Mouse (Mus musculus): ENCODE results near the gene Prrg2. TPM values are rescaled to one million over a fixed set of nuclear protein-coding genes. Genes with fewer than 3 reads are reported as not detected.
"Not testable (repeated sequence)": the region's sequence is repeated elsewhere in the genome, so short reads cannot be mapped to it uniquely, and the experiment has no call there.

Gene Prrg2
- polyA plus RNA-seq, 1 experiment = 18.2 TPM

- no peak for TF ChIP-seq POLR2A (IDR thresholded peaks at IDR 0.05; ENCODE audit: borderline replicate concordance, control insufficient read depth, low read depth, low read length)
- TF ChIP-seq CTCF (IDR thresholded peaks at IDR 0.05; ENCODE audit: control insufficient read depth, insufficient read depth, low read length) = no peak
- no peak overlapping the region for H3K4me3 ChIP-seq (replicated peaks; ENCODE audit: control insufficient read depth, low read depth, low read length)
- no peaks in the 10 kb centered on the region for H3K4me1 ChIP-seq (ENCODE audit: control insufficient read depth, insufficient read depth, low read length)
- WGBS = 95% methylated on average over 8 of the region's 8 CpGs
- H3K27ac ChIP-seq (ENCODE audit: control insufficient read depth, insufficient read depth, low read depth, low read length, poor library complexity) = no peak overlapping the region
Observed at GRCm38 (mm10) chr7:45030857-45031256, 31.6 kb downstream of the Prrg2 start.

DNA sequence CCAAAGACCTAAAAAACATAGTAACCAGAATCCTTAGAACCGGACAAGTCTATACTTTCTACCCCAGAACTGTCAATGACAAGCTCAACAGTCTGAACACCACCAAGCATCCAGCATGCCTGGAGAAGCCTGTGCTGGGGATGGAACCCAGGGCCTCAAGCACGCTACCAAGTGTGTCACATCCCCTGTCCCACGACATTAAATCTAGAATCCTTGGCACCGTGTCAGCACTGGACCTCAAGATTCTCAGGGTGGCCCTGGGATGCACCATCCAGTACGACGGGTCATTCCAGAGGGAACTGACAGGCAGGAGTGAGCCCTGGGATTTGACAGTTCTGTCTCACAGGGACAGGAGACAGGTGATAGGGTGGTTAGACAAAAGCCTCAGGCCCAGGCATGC, 32.5 kb downstream of the Prrg2 start:
- no peak for TF ChIP-seq POLR2A (IDR thresholded peaks at IDR 0.05; ENCODE audit: borderline replicate concordance, control insufficient read depth, low read depth, low read length)
- TF ChIP-seq CTCF (IDR thresholded peaks at IDR 0.05; ENCODE audit: control insufficient read depth, insufficient read depth, low read length) = no peak
- Histone ChIP-seq H3K4me1 (ENCODE audit: control insufficient read depth, insufficient read depth, low read length) (no peaks in the 10 kb centered on the region), H3K27ac (ENCODE audit: control insufficient read depth, insufficient read depth, low read depth, low read length, poor library complexity) (no peak overlapping the region), H3K4me3 (replicated peaks; ENCODE audit: control insufficient read depth, low read depth, low read length) (no peak overlapping the region)
- WGBS = 85% methylated on average over 6 of the region's 6 CpGs

GRCm38 (mm10) chr7:45028351-45028750, 34.1 kb downstream of the Prrg2 start:
- no peak overlapping the region for H3K4me3 ChIP-seq (replicated peaks; ENCODE audit: control insufficient read depth, low read depth, low read length)
- no peak for TF ChIP-seq CTCF (IDR thresholded peaks at IDR 0.05; ENCODE audit: control insufficient read depth, insufficient read depth, low read length)
- 84% methylated on average over 11 of the region's 11 CpGs for WGBS
- no peak overlapping the region for H3K27ac ChIP-seq (ENCODE audit: control insufficient read depth, insufficient read depth, low read depth, low read length, poor library complexity)
- H3K4me1 ChIP-seq (ENCODE audit: control insufficient read depth, insufficient read depth, low read length) = no peaks in the 10 kb centered on the region

- TF ChIP-seq POLR2A (IDR thresholded peaks at IDR 0.05; ENCODE audit: borderline replicate concordance, control insufficient read depth, low read depth, low read length) = no peak
- no peak for TF ChIP-seq CTCF (IDR thresholded peaks at IDR 0.05; ENCODE audit: control insufficient read depth, insufficient read depth, low read length)
- WGBS = 88% methylated on average over 9 of the region's 9 CpGs
- no peak overlapping the region for H3K27ac ChIP-seq (ENCODE audit: control insufficient read depth, insufficient read depth, low read depth, low read length, poor library complexity)
Observed at GRCm38 (mm10) chr7:45027761-45028160, 34.7 kb downstream of the Prrg2 start.

DNA sequence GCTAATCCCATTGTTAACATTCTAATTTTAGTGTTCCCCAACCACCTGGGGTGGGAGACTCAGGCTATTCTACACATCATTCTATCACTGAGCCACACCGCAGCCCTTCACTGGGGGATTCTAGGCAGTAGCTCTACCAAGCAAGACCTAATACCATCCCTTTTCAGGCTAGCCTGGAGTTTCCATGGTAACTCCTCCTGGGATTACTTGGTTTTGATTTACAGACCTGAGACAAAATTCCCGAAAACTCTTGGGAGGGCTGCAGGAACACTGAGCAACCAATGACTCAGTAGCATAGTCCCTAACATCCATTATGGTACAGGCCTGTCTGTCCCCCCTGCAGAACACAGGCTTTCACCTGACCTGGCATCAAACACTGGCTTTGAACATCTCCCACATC, 36.2 kb downstream of the Prrg2 start:
- Histone ChIP-seq H3K27ac (ENCODE audit: control insufficient read depth, insufficient read depth, low read depth, low read length, poor library complexity) (no peak overlapping the region; the same call in 1 of the 2 replicates), H3K4me1 (ENCODE audit: control insufficient read depth, insufficient read depth, low read length) (no peaks in the 10 kb centered on the region), H3K4me3 (replicated peaks; ENCODE audit: control insufficient read depth, low read depth, low read length) (no peak overlapping the region)
- WGBS = 86% methylated on average over 2 of the region's 2 CpGs
- no peak for TF ChIP-seq CTCF (IDR thresholded peaks at IDR 0.05; ENCODE audit: control insufficient read depth, insufficient read depth, low read length)
- TF ChIP-seq POLR2A (IDR thresholded peaks at IDR 0.05; ENCODE audit: borderline replicate concordance, control insufficient read depth, low read depth, low read length) = no peak

More at GRCm38 (mm10) chr7:45027761-45028160, 34.7 kb downstream of the Prrg2 start:
- H3K4me1 ChIP-seq (ENCODE audit: control insufficient read depth, insufficient read depth, low read length) = no peaks in the 10 kb centered on the region
- H3K4me3 ChIP-seq (replicated peaks; ENCODE audit: control insufficient read depth, low read depth, low read length) = no peak overlapping the region

GRCm38 (mm10) chr7:45025601-45026220, 36.8 kb downstream of the Prrg2 start:
- no peak overlapping the region for H3K4me3 ChIP-seq (replicated peaks; ENCODE audit: control insufficient read depth, low read depth, low read length)
- H3K27ac ChIP-seq (ENCODE audit: control insufficient read depth, insufficient read depth, low read depth, low read length, poor library complexity) = no peak overlapping the region
- no peak for TF ChIP-seq CTCF (IDR thresholded peaks at IDR 0.05; ENCODE audit: control insufficient read depth, insufficient read depth, low read length)
- no peaks in the 10 kb centered on the region for H3K4me1 ChIP-seq (ENCODE audit: control insufficient read depth, insufficient read depth, low read length)
- 45% methylated on average over 8 of the region's 8 CpGs for WGBS

DNA sequence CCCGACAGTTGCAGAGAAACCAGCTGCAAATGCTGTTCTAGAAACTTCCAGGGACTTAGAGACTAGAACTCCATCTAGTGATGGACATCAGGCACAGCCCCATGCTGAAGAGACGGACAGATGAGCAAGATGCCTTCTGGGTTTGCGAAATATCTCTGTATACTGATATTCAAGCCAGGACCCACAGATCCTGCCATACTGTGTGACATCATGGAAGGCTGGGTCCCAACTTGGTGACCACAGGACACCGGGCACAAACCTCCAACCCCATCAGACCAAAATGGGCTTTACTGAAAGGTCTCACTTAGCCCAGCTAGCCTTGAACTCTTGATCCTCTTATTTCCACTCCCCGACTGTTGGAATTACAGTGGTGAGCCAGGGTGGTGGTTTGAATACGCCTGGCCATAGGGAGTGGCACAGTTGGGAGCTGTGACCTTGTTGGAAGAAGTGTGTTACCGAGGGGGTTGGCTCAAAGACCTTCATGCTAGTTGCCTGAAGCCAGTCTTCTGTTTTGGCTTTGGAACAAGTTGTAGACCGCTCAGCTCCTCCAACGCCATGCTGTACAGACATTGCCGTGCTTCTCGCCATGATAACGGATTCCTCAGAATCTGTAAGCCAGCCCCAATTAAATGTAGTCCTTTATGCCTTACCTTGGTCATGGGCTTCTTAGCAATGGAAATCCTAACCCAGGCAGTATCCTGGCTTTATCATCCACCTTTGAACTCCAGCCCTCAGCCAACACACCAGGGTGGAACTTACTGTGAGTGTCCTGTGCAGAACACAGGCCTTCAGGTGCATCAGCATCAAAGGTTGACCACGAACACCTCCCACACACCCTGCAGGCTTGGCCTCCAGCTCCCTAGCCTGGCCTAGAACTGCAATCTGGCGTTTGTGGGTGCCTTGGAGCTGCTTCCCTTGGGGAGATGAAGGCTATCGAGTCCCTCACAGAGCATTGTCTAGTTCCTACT, 37.9 kb downstream of the Prrg2 start:
- Histone ChIP-seq H3K4me3 (replicated peaks; ENCODE audit: control insufficient read depth, low read depth, low read length) (no peak overlapping the region), H3K4me1 (ENCODE audit: control insufficient read depth, insufficient read depth, low read length) (no peaks in the 10 kb centered on the region), H3K27ac (ENCODE audit: control insufficient read depth, insufficient read depth, low read depth, low read length, poor library complexity) (no peak overlapping the region)
- 71% methylated on average over 15 of the region's 15 CpGs for WGBS
- TF ChIP-seq CTCF (IDR thresholded peaks at IDR 0.05; ENCODE audit: control insufficient read depth, insufficient read depth, low read length) = no peak
- no peak for TF ChIP-seq POLR2A (IDR thresholded peaks at IDR 0.05; ENCODE audit: borderline replicate concordance, control insufficient read depth, low read depth, low read length)

DNA sequence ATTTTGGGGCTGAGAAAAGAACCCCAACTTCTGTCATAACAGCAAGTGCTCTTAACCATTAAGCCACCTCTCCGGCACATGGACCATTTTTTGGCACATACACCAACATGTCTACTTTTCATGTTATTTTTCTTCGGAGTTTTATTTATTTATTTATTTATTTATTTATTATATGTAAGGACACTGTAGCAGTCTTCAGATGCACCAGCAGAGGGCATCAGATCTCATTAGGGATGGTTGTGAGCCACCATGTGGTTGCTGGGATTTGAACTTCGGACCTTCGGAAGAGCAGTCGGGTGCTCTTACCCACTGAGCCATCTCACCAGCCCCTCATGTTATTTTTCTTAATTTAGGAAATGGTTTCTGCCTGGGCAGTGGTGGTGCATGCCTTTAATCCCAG, 38.8 kb downstream of the Prrg2 start:
- H3K4me3 ChIP-seq (replicated peaks; ENCODE audit: control insufficient read depth, low read depth, low read length); H3K27ac ChIP-seq (ENCODE audit: control insufficient read depth, insufficient read depth, low read depth, low read length, poor library complexity); H3K4me1 ChIP-seq (ENCODE audit: control insufficient read depth, insufficient read depth, low read length): not testable (repeated sequence)
- WGBS = 53% methylated on average over 5 of the region's 5 CpGs
- TF ChIP-seq CTCF (IDR thresholded peaks at IDR 0.05; ENCODE audit: control insufficient read depth, insufficient read depth, low read length) = 0 out of 2 replicates have a peak, but pooled peaks have one; percentile 6
